Mouse (Mus musculus) embryonic facial prominence, embryonic 14.5 days (tissue): ENCODE measurements around the gene Mtm1. TPM values are rescaled to one million over a fixed set of nuclear protein-coding genes. Genes with fewer than 3 reads are reported as not detected.
A peak's percentile ranks its signal among the peaks of the same experiment; 100 is the strongest.

Experiments
- ATAC-seq: fragments of 200-750 bp; cut with Nextera tagmentation; 2 replicates; pipeline ENCODE4 v1.8.0; 2017; ENCODE audit warnings: low read depth, moderate number of reproducible peaks, moderate TSS enrichment
- DNase-seq: peaks from one replicate; pipeline ENCODE4 v3.0.0-alpha.2; 2015; ENCODE audit warnings: low spot score
- H3K27ac ChIP-seq: fragments of 300-500 bp; sonication (generic); replicated peaks from 2 replicates; pipeline ENCODE4 v1.5.1; 2014; ENCODE audit warnings: low read depth, mild to moderate bottlenecking, low read length, moderate library complexity
- H3K27me3 ChIP-seq: fragments of 300-500 bp; sonication (generic); replicated peaks from 2 replicates; pipeline ENCODE4 v1.6.1; 2014; ENCODE audit warnings: low read length; ENCODE audit not compliant: control insufficient read depth, insufficient read depth
- H3K36me3 ChIP-seq: fragments of 300-500 bp; sonication (generic); 2 replicates; pipeline ENCODE4 v1.6.1; 2014; ENCODE audit warnings: low read length, mixed read lengths; ENCODE audit not compliant: control insufficient read depth, insufficient read depth
- H3K4me1 ChIP-seq: fragments of 300-500 bp; sonication (generic); 2 replicates; pipeline ENCODE4 v1.6.1; 2014; ENCODE audit warnings: antibody characterized with exemption, low read length; ENCODE audit not compliant: control insufficient read depth, insufficient read depth
- H3K4me2 ChIP-seq: fragments of 300-500 bp; sonication (generic); 2 replicates; pipeline ENCODE4 v1.6.1; 2014; ENCODE audit warnings: low read depth, mild to moderate bottlenecking, low read length, moderate library complexity, mixed read lengths
- H3K4me3 ChIP-seq: fragments of 300-500 bp; sonication (generic); 2 replicates; pipeline ENCODE4 v1.5.1; 2014; ENCODE audit warnings: low read depth, mild to moderate bottlenecking, low read length
- H3K9ac ChIP-seq: fragments of 300-500 bp; sonication (generic); 2 replicates; pipeline ENCODE4 v1.6.1; 2014; ENCODE audit warnings: low read depth, mild to moderate bottlenecking, low read length, moderate library complexity, mixed read lengths
- H3K9me3 ChIP-seq: fragments of 300-500 bp; sonication (generic); 2 replicates; pipeline ENCODE4 v1.6.1; 2016; ENCODE audit warnings: low read length; ENCODE audit not compliant: control insufficient read depth
- WGBS: fragments of 180-500 bp; shearing (Covaris S2); extraction: QIAGEN DNeasy Blood & Tissue Kit; methylation state at CpG from one replicate; pipeline ENCODE4 v1.1.7; 2014; 5-methylcytosine and 5-hydroxymethylcytosine counted together
- polyA plus RNA-seq: library from polyadenylated mRNA; unstranded; fragments of >200 nt; fragmentation: Nextera tagmentation; extraction: Ambion mirVana; gene quantifications from 2 replicates; pipeline ENCODE4 v1.2.1, GENCODE M21; 2014

Mtm1 gene
- polyA plus RNA-seq, 1 experiment from 2014 or later: 4.8 TPM

- H3K4me3 ChIP-seq: peak overlapping the region; percentile 63
- 0 out of 2 replicates have a peak overlapping the region, but pooled peaks have one; percentile 21 for H3K27ac ChIP-seq
- H3K36me3 ChIP-seq: no peaks in the 10 kb centered on the region
- no peaks in the 10 kb centered on the region for H3K4me1 ChIP-seq
- H3K4me2 ChIP-seq: peak overlapping the region; percentile 59
- peak; percentile 18 for DNase-seq
- ATAC-seq: peak; percentile 71; the same call in 1 of the 2 replicates
- peak overlapping the region; percentile 71 for H3K9ac ChIP-seq
- WGBS: 0% methylated on average over 1 of the region's 20 CpGs
- H3K27me3 ChIP-seq: no peaks in the 10 kb centered on the region
- no peaks in the 10 kb centered on the region for H3K9me3 ChIP-seq
Measured at GRCm38 (mm10) chrX:71365011-71365410, 154.4 kb downstream of the Mtm1 start.

Other genes with a start within 250 kb of the Mtm1 start
- 5.5 and 6.3 TPM in 2 replicates for gene Mamld1, start 160.5 kb upstream of the Mtm1 start, polyA plus RNA-seq
- gene Mtmr1, start 154.0 kb downstream of the Mtm1 start, polyA plus RNA-seq: 15.9 and 17.9 TPM in 2 replicates